Mouse (Mus musculus): ENCODE data around the gene B4galnt1.
"Not testable (repeated sequence)": the region's sequence is repeated elsewhere in the genome, so short reads cannot be mapped to it uniquely, and the experiment has no call there.

The B4galnt1 gene

DNA sequence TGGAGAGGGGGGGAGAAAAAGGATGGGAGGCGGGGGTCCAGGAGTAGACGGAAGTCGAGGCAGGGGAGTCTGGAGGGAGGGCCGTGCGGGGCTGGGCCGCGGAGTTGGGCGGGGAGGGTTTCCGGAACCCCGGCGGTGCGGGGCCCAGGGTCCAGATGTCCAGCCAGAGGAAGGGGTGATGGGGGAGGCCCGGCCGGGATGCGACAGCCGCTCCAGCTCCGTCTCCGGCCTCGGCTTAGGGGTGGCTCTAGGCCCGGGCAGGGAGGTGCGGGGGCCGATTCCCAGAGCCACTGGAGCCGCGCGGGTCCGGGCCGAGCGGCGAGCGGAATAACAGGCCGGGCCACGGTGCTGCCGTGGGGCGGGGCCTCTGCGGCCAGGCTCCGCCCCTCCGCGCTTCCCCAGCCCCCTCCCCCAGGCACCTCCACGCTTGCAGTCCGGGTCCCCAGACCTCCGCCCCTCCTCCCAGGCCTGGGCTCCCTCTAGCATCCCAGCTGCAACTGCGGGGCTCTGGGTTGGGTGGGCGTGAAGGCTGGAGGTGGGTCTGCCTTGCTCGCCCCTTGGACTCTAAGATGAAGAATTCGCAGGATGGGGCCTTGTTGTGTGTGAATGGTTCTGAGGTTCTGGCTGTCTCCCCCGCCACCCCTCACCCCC lies 23.6 kb downstream of the B4galnt1 start:
- DNase-seq (ENCODE audit: low read depth, low spot score) = no peak

DNA sequence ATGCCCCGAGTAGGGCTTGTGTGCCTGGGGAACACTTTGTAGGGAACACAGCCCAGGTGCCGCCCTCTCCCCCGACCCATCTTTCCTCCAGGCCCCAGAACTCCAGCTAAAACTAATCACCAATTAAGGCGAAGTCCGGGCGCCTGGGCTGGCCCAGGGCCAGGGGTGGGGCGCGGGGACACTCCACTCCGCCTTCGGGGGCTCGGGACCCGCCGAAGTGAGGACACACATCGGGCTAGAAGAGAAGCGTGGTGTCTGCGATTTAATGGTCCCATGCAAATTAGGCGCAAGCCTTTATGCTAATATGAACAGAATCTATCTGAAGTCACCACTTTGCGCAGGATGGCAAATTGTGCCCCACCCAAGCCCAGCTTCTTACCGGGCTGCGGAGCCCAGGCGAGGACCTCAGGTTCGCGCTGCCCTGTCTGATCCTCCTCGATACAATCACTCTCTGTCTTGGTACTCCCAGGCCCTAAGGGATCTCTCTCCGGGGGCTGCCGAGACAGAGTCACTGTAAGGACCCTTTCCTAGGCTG lies 24.2 kb downstream of the B4galnt1 start:
- no peak for DNase-seq (ENCODE audit: low read depth, low spot score)

DNA sequence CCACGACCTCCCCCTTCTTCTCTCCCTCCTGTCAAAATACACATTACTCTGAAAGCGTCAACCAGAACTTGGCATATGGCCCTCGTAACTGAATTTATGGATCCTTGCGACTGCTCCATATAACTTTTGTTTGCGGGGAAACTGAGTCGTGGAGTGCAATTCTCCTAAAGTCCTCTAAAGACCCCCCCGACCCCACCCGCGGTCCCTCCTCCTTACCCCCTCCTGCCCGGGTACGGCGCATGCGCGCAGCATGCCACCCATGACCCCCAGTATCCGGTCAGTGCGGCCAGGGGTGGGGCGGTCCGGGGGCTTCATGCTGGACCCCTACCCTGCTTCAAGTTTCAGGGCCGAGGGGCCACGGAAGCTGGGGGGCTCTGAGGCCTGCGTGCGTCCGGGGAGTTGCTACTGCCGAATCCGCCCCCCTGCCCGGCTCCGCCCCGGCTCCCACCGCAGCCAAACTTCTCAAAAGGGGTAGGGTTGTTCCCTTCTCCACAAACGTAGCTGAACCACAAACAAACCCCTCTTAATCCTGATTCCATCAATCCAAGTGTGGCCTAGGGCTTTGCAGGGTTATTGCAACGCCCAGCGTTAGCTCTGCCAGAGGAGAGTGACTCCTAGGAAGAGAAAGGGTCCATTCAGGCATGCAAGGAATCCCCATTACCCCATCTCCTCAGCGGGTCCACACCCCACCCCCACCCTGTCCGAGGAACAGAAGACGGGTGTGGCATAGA lies 24.8 kb downstream of the B4galnt1 start, which contains the start of gene Arhgef25:
Gene Arhgef25, minus strand, starts transcription at position 433 of the 731 bp plus-strand sequence.
- no peak for DNase-seq (ENCODE audit: low read depth, low spot score)

DNA sequence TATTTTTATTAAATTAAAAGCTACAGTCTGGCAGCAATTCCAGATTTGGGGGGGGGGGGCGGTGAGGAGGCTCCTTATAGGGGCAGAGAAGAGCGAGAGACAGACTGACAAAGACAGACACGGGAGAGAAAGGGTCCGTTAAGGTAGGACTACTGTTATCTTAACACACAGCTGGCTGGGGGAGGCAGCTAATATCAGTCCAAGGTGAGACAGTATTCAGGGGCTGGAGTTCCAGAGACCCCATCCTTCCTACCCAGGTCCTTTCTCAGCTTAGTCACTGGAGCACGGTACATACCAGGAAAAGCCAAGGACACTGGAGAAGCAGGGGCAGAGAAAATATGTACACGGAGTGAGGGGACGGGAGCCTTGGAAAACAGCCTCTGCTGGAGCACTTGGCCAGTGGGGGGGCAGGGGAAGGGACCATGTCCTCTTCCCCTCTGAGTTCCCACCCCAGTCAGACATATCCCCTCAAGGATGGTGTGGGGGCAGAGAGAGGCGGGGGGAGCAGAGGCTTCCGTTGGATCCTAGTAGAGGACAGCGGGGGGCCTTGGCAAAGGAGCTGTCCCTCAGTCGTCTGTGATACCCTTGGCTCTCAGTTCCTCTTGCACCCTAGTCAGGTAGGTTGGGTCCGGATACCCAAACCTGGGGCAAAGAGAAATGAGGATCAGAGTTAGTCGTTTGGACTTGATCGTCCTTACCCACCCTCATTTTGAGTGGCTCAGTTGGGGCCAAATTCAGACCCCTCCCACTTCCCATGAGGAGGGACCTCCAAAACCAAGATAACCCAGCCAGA lies 25.6 kb downstream of the B4galnt1 start:
- DNase-seq (ENCODE audit: low read depth, low spot score) = no peak

DNA sequence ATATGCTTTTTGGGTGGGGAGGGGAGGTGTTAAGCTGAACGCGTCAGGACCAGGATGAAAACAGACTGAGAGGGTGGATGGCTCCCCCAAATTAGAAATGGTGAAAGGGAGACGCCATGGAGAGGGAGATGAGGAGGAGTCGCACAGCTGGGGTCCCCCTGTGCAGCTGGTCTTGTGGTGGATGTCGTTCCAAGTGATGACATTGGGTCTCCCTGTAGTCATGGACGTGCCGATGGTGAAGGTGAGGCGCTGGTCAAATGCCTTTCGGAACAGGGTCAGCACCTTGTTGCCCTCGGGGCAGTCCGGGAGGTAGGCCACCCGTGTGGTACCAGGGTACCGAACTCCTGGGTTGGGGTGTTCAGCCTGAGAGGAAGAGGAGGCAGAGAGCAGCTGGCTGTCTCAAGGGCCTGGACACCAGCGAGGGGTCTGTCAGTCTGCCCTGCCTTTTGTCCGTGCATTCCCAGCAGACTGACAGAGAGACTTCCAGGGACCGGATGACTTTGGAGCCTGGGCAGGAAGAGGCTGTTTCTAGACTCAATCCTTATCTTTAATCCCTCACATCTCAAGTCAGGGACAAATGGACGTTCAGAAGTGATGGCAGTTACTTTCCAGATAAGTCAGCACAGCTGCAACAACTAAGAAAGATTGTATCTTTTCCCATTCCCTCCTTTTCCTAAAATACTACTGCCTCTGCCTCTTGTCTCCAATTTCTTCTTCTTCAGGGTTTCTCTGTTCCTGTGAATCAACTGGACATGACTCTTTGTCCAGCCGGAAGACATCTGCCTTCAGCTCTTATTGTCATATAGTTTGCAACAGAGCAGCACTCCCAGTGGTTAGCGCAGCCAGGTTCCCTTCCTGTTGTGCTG lies 26.4 kb downstream of the B4galnt1 start:
- DNase-seq (ENCODE audit: low read depth, low spot score) = no peak

DNA sequence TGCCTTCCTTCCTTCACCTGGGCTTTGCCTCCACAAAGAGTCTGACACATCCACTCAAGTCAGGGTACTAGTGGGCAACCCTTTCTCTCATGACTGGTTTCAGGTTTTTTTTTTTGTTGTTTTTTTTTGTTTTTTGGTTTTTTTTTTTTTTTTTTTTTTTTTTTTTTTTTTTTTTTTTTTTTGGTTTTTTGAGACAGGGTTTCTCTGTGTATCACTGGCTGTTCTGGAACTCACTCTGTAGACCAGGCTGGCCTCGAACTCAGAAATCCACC lies 27.0 kb downstream of the B4galnt1 start:
- not testable (repeated sequence) for DNase-seq (ENCODE audit: low read depth, low spot score)

DNA sequence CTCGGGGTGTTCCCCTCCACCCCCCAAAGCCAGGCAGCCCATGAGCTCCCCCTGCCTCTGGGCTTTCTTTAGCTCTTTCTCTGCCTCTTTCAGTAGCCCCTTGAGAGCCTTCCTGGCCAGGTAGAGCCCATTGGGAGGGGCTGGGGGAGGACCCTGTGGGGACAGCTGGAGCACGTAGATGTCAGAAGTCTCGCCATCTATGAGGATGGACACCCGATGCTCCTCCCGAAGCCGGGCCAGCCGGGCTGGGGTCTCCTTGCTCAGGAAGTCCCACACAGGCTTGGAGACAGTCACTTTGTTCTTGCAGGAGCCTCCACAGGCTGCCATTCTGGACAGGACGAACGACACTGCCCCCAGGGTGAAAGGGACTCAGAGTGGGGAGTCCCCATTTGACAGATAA lies 28.0 kb downstream of the B4galnt1 start:
- no peak for DNase-seq (ENCODE audit: low read depth, low spot score)

DNA sequence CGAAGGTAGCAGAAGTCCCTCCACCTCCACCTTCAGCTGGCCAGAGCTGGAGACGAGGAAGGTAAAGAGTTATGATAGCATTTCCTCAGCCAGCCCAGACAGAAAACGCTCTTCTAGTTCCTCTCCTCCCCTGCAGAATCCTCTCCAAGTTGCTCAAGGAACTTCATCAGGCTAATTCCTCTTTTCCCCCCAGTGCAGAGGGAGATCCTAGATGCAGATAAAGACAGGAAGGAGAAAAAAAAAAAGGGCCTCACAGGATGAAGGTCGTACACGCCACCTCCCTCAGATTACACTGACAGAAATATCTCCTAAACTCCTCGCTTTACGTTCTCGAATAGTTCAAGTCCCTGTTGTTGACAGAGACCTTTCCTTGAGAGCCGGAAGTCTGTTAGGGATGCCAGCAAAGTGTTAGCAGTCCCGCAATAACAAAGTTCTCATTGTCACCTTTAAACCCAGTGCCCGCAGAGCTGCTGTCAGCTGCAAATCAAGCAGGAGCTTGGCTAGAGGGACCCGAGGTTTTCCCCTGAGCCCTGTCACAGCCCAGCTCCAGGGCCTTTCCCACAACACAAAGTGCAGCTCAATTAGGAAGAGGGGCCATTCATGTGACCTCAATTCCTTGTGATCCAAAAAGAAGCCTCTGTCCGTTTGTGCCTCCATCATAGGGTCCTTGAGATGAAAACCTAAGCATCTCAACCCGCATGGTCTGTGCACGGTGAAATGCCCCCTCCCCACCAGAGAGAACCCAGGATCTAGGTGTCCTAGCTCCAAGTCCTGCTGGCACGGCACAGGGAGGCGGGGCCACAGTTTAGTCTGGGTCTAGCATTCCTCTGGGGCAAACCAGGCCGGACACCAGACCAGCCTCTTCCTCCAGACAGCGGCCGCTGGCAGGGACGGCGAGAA lies 29.7 kb downstream of the B4galnt1 start:
- DNase-seq (ENCODE audit: low read depth, low spot score) = no peak

DNA sequence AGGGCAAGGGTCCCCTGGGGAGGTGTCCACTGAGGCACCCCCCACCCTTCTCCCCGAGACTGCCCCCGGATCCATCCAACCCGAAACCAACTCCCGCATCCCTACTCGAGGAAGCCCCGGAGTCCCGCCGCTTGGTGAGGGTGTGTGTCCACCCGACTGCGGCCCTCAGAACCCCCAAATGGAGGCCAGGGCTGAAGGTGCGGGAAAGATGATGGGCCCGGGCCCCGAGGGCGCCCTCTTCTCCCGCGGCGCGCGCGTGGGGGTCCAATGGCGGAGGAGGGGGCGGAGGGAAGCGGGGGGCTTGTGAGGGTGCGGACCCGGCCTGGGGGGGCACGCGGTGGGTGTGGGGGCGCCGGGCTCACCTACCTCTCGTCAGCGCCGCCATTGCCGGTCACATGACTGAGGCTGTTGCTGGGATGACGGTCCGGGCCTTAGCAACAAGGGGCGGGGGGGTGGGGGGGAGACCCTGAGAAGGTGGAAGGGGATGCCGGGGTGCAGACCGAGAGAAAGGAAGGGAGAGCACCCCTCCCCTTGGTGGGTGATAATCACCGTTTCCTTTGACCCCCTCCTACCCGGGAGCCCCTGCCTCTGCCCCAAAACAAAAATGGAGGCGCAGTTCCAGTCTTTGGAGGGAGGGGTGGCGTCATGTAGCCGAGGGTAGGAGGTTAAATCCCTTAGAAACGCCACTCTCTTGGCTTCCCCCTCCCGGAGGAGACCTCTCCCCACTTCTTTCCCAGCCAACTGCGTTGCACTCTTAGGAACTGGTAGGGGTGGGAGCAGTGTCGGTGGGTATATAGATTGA lies 30.5 kb downstream of the B4galnt1 start, which contains the start of gene Dtx3:
Gene Dtx3, minus strand, starts transcription at position 401 of the 802 bp plus-strand sequence.
- DNase-seq (ENCODE audit: low read depth, low spot score) = no peak

DNA sequence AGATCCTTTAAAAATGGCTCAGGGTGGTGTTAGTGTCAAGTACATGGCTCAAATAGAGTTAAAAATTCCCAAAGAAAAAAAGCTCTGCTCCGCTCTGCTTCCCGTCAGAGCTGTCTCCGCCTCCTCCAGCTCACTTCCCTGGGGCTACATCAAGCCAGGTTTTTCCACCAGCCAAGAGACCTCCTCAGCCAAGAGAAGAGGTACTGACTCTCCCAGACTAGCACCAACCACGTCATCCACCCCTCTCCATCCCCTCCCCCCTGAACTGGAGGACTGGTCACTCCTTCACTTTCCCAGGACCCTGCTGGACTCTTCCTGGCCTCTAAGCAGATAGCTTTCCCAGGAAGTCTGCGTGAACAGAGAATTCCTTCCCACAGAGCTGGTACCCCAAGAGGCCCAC lies 31.4 kb downstream of the B4galnt1 start:
- no peak for DNase-seq (ENCODE audit: low read depth, low spot score)

DNA sequence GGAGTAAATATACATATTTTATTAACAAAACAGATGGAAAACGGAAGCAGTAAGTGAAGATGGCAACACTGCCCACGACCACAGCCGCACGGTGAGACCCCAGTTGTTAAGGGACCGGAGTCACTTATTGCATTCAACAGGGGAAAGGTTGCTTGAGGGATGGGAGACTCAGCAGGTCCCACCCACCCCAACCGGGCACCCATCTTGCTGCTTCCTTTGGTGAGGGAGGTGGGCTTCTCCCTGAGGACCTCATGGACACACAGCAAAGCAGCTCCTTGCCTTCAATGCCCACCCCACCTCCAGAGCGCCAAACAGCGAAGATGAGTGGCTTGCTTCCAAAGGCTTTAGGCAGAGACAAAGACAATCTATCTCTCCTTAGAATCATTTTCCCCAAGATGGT lies 32.1 kb downstream of the B4galnt1 start:
- no peak for DNase-seq (ENCODE audit: low read depth, low spot score)

DNA sequence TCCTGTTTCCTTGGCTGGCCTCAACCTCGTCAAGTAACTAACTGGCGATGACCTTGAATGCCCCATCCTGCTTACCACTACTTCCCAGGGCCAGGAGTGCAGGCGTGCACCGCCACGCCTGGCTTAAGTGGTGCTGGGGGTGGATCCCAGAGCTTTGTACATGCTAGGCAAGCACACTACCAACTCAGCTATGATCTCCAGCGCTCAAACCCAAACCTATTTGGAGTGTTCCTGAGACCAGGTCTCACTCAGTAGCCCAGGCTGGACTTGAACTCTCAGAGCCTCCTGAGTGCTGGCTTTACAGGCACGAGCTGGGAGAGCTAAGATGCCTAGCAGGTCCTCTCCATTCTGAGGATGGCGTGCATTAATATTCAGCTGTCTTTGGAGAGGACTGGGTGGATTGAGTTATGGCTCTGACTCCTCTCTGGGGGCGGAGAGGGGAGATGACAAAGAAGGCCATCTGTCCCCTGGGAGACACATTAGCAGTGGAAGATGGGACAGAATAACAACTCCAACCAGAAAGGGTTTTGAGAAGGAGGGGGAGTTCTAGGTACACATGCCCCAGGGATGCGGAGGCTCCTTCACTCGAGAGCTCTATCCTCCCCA lies 32.6 kb downstream of the B4galnt1 start:
- DNase-seq (ENCODE audit: low read depth, low spot score) = no peak

DNA sequence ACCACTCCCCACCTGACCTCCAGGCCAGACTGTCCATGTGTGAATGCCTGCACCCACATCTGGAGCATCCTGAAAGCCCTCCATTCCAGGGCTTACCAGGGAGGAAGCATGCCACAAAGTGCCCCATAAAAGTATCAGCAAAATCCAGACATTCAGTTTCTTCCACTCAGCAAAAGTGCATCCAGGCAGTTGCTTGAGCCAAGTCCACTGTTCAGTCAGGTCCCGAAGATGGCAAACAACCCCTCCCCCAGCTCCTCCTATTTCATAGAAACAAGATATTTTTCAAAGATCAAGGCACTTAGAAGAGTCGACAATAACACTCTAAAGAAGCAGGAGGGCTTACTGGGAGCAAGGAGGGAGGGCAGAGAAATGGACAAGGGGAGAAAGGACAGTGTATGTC lies 33.5 kb downstream of the B4galnt1 start:
- DNase-seq (ENCODE audit: low read depth, low spot score) = no peak

DNA sequence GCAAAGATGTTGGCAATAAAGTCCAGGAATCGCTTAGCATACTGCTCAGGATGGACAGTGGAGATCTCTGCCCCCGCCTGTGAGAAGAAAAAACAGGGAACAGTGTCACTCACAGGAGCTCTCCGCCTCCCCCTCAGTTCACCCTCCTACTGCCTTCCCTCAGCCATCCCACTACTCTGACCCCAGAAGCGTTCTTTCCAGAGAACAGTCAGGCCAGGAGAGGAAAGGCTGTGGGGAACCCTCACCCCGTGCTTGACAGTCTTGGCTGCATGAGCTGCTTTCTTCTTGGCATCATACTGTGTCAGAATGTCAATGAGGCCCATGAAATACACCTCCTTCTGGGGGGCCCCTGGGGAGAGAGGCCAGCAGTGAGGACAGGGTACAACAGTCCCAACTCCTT lies 34.0 kb downstream of the B4galnt1 start:
- no peak for DNase-seq (ENCODE audit: low read depth, low spot score)

DNA sequence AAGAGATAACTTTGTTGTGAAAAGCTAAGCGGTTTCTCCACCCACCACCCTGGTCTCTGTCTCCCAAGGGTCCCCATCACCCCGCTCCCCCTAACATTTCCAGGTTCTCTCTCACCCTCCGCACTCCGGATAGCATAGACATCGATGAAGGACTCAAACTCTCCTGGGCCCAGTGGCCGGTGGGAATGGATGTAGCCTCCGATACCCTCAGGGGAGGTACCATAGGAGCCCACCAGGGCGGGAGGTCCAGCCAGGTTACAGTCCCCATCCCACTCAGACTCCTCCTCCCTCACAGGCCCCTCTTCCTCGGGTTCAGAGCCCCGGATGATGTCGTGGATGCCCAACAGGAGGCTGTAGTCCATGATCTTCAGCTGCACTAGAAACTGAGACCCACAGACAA lies 34.4 kb downstream of the B4galnt1 start:
- no peak for DNase-seq (ENCODE audit: low read depth, low spot score)

DNA sequence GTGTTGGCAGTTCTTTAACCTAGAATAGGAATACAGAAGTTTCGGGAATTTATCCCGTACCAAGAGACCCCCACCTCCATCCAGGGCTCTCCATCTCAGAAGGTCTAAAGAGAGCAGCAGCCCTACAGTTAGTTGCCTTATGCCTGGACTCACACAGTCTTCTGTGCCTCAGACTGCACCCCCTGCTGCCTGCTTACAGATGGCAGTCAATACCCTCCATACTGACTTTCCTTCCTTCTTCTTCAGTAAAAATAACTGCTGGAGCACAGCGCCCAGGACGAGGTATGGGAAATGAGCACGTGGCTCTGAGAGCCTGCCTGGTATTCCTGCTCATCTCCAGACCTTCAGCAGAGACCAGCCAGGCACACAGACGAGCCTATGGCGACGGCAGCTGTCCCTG lies 35.3 kb downstream of the B4galnt1 start:
- DNase-seq (ENCODE audit: low read depth, low spot score) = no peak

DNA sequence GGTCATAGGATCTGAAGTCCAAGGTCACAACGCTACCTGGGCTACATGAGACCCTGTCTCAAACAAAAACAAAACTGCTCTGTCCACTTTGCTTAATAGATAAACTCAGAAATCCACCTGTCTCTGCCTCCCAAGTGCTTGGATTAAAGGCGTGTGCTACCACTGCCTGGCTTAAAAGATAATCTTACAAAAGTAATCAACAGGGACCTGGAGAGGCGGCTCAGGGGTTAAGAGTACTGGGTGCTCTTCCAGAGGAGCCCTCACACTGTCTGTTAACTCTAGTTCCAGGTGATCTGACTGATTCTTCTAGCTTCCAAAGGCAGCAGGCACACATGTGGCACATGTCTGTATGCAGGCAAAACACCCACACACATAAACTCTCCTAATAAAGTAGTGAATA lies 38.1 kb downstream of the B4galnt1 start:
- DNase-seq (ENCODE audit: low read depth, low spot score) = no peak

DNA sequence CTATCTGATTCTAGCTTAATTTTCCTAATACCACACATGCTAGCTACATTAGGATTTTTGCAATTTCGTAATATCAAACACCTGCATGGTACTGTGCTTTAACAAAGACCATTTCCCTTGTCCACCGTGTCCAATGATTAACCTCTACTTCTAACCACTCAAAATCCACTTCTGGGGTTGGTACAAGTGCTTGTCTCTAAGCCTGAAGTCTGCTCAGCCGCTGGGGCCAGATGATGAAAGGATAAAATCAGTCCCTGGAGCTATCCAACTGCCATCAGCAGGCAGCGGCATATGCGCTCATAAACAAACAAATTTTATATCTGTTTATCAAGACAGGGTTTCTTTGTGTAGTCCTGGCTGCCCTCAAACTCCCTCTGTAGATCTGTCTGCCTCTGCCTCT lies 39.6 kb downstream of the B4galnt1 start:
- no peak for DNase-seq (ENCODE audit: low read depth, low spot score)

DNA sequence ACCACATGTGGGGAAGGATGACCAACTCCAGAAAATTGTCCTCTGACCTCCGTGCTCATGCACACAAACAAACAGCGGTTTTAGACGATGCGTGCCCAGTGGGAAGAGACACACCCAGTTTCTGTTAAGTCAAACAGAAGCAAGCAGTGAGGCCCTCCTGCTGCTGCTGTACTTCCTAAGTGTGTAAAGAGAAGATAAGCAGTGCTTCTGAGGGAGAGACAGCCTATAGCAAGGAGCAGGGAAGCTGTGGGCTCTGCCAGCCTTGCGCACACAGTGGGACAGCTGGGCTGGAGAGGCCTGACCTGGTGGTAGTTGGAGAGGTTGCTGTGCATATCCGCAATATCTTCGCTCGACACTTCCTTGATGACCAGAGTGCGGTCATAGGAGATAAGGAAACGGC lies 40.3 kb downstream of the B4galnt1 start:
- peak; percentile 78 for DNase-seq (ENCODE audit: low read depth, low spot score)

All from c-Kit-negative CD71-positive TER-119-positive erythroid progenitor cells, embryonic 14.5 days (primary cell).